Mouse (Mus musculus) spleen, postnatal 0 days (tissue): Measurements from ENCODE around the gene Gstp1. TPM values are rescaled to one million over a fixed set of nuclear protein-coding genes. Genes with fewer than 3 reads are reported as not detected.

Experiments
- polyA plus RNA-seq: library from polyadenylated mRNA; unstranded; fragments of >200 nt; fragmentation: Nextera tagmentation; extraction: Ambion mirVana; gene quantifications from 2 replicates; pipeline ENCODE4 v1.2.1, GENCODE M21; 2015

The Gstp1 gene
- polyA plus RNA-seq, result 309 and 335 TPM in 2 replicates

GRCm38 (mm10) chr19:4037788-4038232 lies at the start of gene Gstp1:
Gstp1 (minus strand) TSS chr19:4037985.

GRCm38 (mm10) chr19:4081394-4081793 lies 43.6 kb upstream of the Gstp1 start, which contains the start of gene Cabp2:
Cabp2 (plus strand) TSS chr19:4081578.

GRCm38 (mm10) chr19:4059069-4059740 lies 21.4 kb upstream of the Gstp1 start, which contains the start of gene Gstp3:
Gstp3 (minus strand) TSS chr19:4059569.

GRCm38 (mm10) chr19:4045966-4046865 lies 8.4 kb upstream of the Gstp1 start, which contains the start of gene Gstp2:
Gstp2 (minus strand) TSS chr19:4046023.

GRCm38 (mm10) chr19:4012432-4013022 lies 25.3 kb downstream of the Gstp1 start, which contains the start of gene Ndufv1:
Ndufv1 (minus strand) TSS chr19:4012806.

GRCm38 (mm10) chr19:4003112-4003511 lies 34.7 kb downstream of the Gstp1 start, which contains the start of gene Doc2g:
Doc2g (plus strand) TSS chr19:4003313.

GRCm38 (mm10) chr19:4000119-4000900 lies 37.5 kb downstream of the Gstp1 start, which contains the start of the genes Nudt8 and Gm49405:
Nudt8 (plus strand) TSS chr19:4000580.
Gm49405 (plus strand) TSS chr19:4000626.

GRCm38 (mm10) chr19:3992416-3992815 lies 45.4 kb downstream of the Gstp1 start, which contains the start of gene Tbx10:
Tbx10 (plus strand) TSS chr19:3992752.

GRCm38 (mm10) chr19:3986334-3986733 lies 51.5 kb downstream of the Gstp1 start, which contains the start of gene Acy3:
Acy3 (plus strand) TSS chr19:3986570.

Other genes starting within 250 kb of the Gstp1 start
- 11.0 and 14.0 TPM in 2 replicates for gene Chka, start 186.2 kb downstream of the Gstp1 start, polyA plus RNA-seq
- gene Tcirg1, start 130.9 kb downstream of the Gstp1 start, polyA plus RNA-seq, result 23.3 and 40.3 TPM in 2 replicates
- gene Ndufs8, start 125.2 kb downstream of the Gstp1 start, polyA plus RNA-seq, result 167 and 176 TPM in 2 replicates
- gene Aldh3b1, start 108.2 kb downstream of the Gstp1 start, polyA plus RNA-seq, result 12.5 and 18.9 TPM in 2 replicates
- 48.2 and 70.6 TPM in 2 replicates for gene Unc93b1, start 102.8 kb downstream of the Gstp1 start, polyA plus RNA-seq
- 0.08 and 0.15 TPM in 2 replicates for gene Aldh3b3, start 79.3 kb downstream of the Gstp1 start, polyA plus RNA-seq
- gene Aldh3b2, start 65.7 kb downstream of the Gstp1 start, polyA plus RNA-seq, result 0.45 and 0.91 TPM in 2 replicates
- 7.9 and 9.8 TPM in 2 replicates for gene Acy3, start 51.4 kb downstream of the Gstp1 start, polyA plus RNA-seq
- gene Tbx10, start 45.2 kb downstream of the Gstp1 start, polyA plus RNA-seq, result 0.06 TPM in 1 of 2 replicates, not detected in the other
- gene Nudt8, start 37.4 kb downstream of the Gstp1 start, polyA plus RNA-seq, result 20.8 and 22.9 TPM in 2 replicates
- 0.71 and 0.87 TPM in 2 replicates for gene Gm49405, start 37.4 kb downstream of the Gstp1 start, polyA plus RNA-seq
- gene Doc2g, start 34.7 kb downstream of the Gstp1 start, polyA plus RNA-seq, result 1.3 and 1.6 TPM in 2 replicates
- gene Ndufv1, start 25.2 kb downstream of the Gstp1 start, polyA plus RNA-seq, result 162 and 170 TPM in 2 replicates
- gene Gstp2, start 8.0 kb upstream of the Gstp1 start, polyA plus RNA-seq, result 7.4 and 12.0 TPM in 2 replicates
- 30.1 and 31.1 TPM in 2 replicates for gene Gstp3, start 21.6 kb upstream of the Gstp1 start, polyA plus RNA-seq
- 0.19 TPM in 1 of 2 replicates, not detected in the other for gene Cabp2, start 43.6 kb upstream of the Gstp1 start, polyA plus RNA-seq
- 172 and 193 TPM in 2 replicates for gene Cdk2ap2, start 59.2 kb upstream of the Gstp1 start, polyA plus RNA-seq
- gene Pitpnm1, start 62.0 kb upstream of the Gstp1 start, polyA plus RNA-seq, result 16.6 and 22.5 TPM in 2 replicates
- 46.8 and 51.7 TPM in 2 replicates for gene Aip, start 87.9 kb upstream of the Gstp1 start, polyA plus RNA-seq
- not detected in 2 replicates for gene Gpr152, start 101.8 kb upstream of the Gstp1 start, polyA plus RNA-seq
- 0.34 and 0.51 TPM in 2 replicates for gene Cabp4, start 106.0 kb upstream of the Gstp1 start, polyA plus RNA-seq
- 83.9 and 109 TPM in 2 replicates for gene Coro1b, start 110.6 kb upstream of the Gstp1 start, polyA plus RNA-seq
- gene Ptprcap, start 115.6 kb upstream of the Gstp1 start, polyA plus RNA-seq, result 54.1 and 74.8 TPM in 2 replicates
- gene Rps6kb2, start 125.4 kb upstream of the Gstp1 start, polyA plus RNA-seq, result 30.1 and 37.0 TPM in 2 replicates
- 2.5 and 3.6 TPM in 2 replicates for gene Carns1, start 137.5 kb upstream of the Gstp1 start, polyA plus RNA-seq
- 26.1 and 34.7 TPM in 2 replicates for gene Tbc1d10c, start 153.3 kb upstream of the Gstp1 start, polyA plus RNA-seq
- 442 and 443 TPM in 2 replicates for gene Ppp1ca, start 154.1 kb upstream of the Gstp1 start, polyA plus RNA-seq
- 17.5 and 19.7 TPM in 2 replicates for gene Rad9a, start 163.7 kb upstream of the Gstp1 start, polyA plus RNA-seq
- gene Clcf1, start 176.3 kb upstream of the Gstp1 start, polyA plus RNA-seq, result 3.2 and 4.0 TPM in 2 replicates
- not detected in 2 replicates for gene AC109138.7, start 176.4 kb upstream of the Gstp1 start, polyA plus RNA-seq
- 30.2 and 35.5 TPM in 2 replicates for gene Pold4, start 193.9 kb upstream of the Gstp1 start, polyA plus RNA-seq
- 4.7 and 6.3 TPM in 2 replicates for gene Ssh3, start 231.2 kb upstream of the Gstp1 start, polyA plus RNA-seq
- 1.7 and 2.7 TPM in 2 replicates for gene Ankrd13d, start 245.2 kb upstream of the Gstp1 start, polyA plus RNA-seq